Mouse (Mus musculus) myocyte (in vitro differentiated cells): ENCODE results near the gene Hus1b.

Experiments used
- MAX ChIP-seq: IDR thresholded peaks from one replicate; pipeline ENCODE4 v1.6.1; 2011; ENCODE audit warnings: low read depth, mild to moderate bottlenecking, control low read depth
- MYOD1 ChIP-seq, 3 experiments: IDR thresholded peaks; one replicate each; pipeline ENCODE4 v1.6.1; 2011; ENCODE audit warnings: control low read depth in 2 of 3, low read depth in 2 of 3, mild to moderate bottlenecking in 2 of 3, moderate library complexity in 1 of 3; ENCODE audit not compliant: insufficient read length in 2 of 3, control insufficient read depth in 1 of 3
- MYOG ChIP-seq, 3 experiments: IDR thresholded peaks; one replicate each; pipeline ENCODE4 v1.6.1; 2011; ENCODE audit warnings: control low read depth in 2 of 3, low read depth in 2 of 3, mild to moderate bottlenecking in 2 of 3; ENCODE audit not compliant: insufficient read length in 2 of 3, control insufficient read depth in 1 of 3, insufficient read depth in 1 of 3
- POLR2A ChIP-seq: IDR thresholded peaks from one replicate; pipeline ENCODE4 v1.6.1; 2011; ENCODE audit warnings: low read depth, mild to moderate bottlenecking, control low read depth, moderate library complexity; ENCODE audit not compliant: insufficient read length
- POLR2AphosphoS2 ChIP-seq: IDR thresholded peaks from one replicate; pipeline ENCODE4 v1.6.1; 2011; ENCODE audit warnings: low read depth, control low read depth; ENCODE audit not compliant: insufficient read length

GRCm38 (mm10) chr13:30929119-30929518 is 18.4 kb downstream of the Hus1b start:
- TF ChIP-seq POLR2A, result no peak
- no peak for TF ChIP-seq MYOG (IDR thresholded peaks at IDR 0.05; ENCODE audit: control insufficient read depth in 1 of 3, insufficient read depth in 1 of 3, insufficient read length in 2 of 3, low read depth in 2 of 3)
- no peak for TF ChIP-seq MYOD1 (IDR thresholded peaks at IDR 0.05; ENCODE audit: control insufficient read depth in 1 of 3, insufficient read length in 2 of 3, low read depth in 2 of 3)
- no peak for TF ChIP-seq POLR2AphosphoS2
- TF ChIP-seq MAX, result no peak
